Mouse (Mus musculus) natural killer cell, adult 2 months (primary cell): Measurements from ENCODE around the gene Tle3.

Experiments used
- DNase-seq, 2 experiments: peaks; one replicate each; pipeline ENCODE4 v3.0.0; 2022; ENCODE audit warnings: low spot score in 2 of 2

Tle3 gene

GRCm38 (mm10) chr9:61435191-61435989 lies 63.2 kb downstream of the Tle3 start:
- peak in 1 of 2 experiments; percentile 42 for DNase-seq

- no peak for DNase-seq
Measured at GRCm38 (mm10) chr9:61436104-61436503, 63.9 kb downstream of the Tle3 start.

- no peak for DNase-seq
Measured at GRCm38 (mm10) chr9:61436761-61437160, 64.6 kb downstream of the Tle3 start.

DNA sequence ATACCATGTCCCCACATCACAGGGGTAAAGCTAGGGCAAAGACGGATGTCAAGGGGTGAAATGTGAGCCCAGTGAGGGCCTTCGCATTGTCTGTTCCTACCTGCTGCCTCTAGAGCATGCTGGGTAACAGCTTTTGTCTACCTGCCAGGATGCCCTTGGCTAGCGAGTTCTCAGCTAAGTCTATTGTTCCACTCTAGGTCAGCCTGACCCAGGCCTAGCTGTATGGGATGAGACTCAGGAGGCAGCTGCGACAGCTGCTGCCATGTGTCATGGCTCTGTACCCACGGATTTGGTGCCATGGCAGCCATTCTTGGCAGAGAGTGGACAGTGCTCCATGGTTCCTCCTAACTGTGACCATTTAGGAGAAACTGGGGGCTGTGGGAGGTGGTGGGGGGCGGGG lies 66.9 kb downstream of the Tle3 start:
- no peak for DNase-seq

DNA sequence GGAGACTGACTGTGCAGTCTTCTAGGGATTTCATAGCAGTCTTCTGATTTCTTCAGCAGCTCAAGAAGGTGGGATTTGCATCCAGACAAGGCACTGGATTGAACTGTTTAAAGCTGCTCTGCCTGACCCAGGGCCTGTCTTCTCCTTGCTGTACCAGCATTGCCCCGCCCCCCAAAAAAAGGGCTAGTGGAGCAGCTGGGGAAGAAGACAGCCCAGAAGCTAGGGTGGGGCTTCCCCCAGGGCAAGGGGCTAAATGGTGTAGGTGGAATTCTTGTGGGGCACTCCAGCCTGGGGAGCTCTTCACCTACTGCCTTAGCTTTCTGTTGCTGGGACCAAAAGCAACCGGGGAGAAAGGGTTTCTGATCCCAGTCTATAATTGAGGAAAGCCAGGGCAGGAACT lies 67.8 kb downstream of the Tle3 start:
- no peak for DNase-seq

- no peak for DNase-seq
Measured at GRCm38 (mm10) chr9:61441206-61441913, 69.2 kb downstream of the Tle3 start.

DNA sequence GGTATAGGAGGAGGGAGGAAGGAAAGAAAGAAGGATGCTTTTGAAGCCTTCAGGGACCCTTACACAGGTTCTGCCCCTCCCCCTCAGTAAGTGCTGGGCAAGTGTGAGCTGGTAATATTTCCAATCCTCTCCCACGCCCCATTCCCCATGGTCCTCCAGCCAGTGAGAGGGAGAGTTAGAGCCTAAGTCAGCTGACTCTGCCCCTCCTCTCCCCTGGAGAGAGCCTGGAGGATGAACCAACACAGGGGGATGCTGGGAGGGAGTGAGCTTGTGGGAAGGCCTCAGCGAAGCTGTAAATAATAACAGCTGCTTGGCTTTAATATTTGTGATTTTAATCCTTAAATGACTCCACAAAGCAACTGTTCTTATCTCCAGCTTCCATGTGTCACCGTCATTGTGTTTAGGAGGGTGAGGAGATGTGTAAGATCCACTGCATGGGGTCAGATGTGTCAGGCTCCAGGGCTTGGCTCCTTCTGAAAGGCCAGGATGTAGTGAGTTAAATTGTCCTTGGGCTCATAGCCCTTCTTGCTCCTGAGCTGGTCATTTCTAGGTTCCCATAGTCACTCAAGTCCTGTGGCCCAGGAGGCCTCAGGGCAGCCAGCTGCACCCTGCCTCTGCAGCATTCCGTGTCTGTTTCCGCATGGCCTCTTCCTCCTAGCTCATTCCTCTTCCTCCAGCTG lies 70.9 kb downstream of the Tle3 start:
- no peak for DNase-seq

DNA sequence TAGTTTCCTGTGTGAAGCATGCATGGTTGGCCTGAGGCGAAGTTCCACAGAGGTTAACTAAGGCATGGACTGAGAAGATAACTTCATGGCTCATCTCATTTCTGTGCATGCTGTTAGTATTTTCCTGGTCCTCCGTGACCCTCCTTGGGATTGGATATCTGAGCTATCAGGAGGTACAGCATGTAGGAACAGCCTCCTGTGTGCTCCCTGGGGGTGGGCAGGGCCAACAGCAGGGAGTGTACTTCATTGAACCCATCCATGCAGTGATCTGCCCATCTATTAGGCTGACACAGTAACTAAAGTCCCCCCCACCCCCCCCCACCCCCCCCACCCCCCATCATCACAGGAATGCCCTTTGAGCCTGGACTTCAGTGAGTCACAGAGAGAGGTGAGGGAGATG lies 73.0 kb downstream of the Tle3 start:
- DNase-seq: no peak

- no peak for DNase-seq
Measured at GRCm38 (mm10) chr9:61445711-61446222, 73.6 kb downstream of the Tle3 start.

- no peak for DNase-seq
Measured at GRCm38 (mm10) chr9:61446965-61447364, 74.8 kb downstream of the Tle3 start.

DNA sequence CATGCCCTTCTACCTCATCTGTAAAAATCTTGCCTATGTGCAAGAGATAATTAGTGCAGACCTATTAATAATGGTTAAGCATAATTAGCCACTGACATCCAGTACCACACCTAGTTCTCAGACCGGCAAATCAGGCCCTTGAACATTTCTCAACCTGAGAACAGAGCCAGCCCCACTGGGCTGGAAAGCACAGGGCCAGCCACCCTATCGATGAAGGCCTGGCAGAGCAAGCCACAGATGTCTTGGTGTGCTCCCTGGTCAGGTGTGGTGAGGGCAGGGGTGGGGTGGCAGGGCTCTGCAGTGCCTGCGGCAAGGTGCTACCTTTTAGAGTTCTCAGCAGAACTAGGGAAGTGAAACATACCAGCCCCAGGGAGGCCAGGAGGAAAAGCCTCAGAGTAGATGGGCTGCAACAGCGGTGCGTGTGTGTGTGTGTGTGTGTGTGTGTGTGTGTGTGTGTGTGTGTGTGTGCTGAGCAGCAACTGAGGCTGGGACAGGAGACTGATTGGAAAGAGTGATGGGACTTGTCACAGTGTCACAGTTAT lies 77.3 kb downstream of the Tle3 start:
- DNase-seq: peak in 1 of 2 experiments; percentile 74

DNA sequence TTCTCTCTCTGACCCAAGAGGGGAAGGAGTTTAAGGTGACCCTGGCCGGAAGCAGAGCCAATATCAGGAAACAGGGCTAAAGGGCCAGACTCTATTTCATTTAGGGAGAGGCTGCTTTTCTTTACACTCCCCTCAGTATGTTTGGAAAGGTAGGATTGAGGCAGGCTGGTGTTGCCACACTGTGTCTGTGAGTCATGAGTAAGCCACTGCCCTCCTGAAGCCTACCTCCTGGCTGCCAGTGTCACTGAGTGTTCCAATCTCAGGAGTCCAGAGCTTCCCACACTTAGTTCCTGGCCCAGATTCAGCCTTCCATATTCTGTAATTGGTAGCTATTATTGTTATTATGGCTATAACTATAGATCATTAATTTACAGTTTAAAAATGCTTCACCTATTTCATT lies 79.9 kb downstream of the Tle3 start:
- no peak for DNase-seq

- no peak for DNase-seq
Measured at GRCm38 (mm10) chr9:61455861-61456261, 83.7 kb downstream of the Tle3 start.

GRCm38 (mm10) chr9:61456441-61457161 lies 84.4 kb downstream of the Tle3 start:
- no peak for DNase-seq

- DNase-seq: no peak
Measured at GRCm38 (mm10) chr9:61457162-61457523, 85.0 kb downstream of the Tle3 start.

GRCm38 (mm10) chr9:61461859-61462258 lies 89.7 kb downstream of the Tle3 start:
- DNase-seq: no peak

GRCm38 (mm10) chr9:61467436-61467835 lies 95.3 kb downstream of the Tle3 start:
- DNase-seq: no peak
